Mouse (Mus musculus): Measurements from ENCODE around the gene Cyp2u1.

GRCm38 (mm10) chr3:131295513-131296200, 7.4 kb downstream of the Cyp2u1 start:
- TF ChIP-seq CTCF (IDR thresholded peaks at IDR 0.05; ENCODE audit: low read depth) (no peak), EP300 (optimal IDR thresholded peaks at IDR 0.05) (no peak)

Data from stomach, postnatal 0 days (tissue).